Mouse (Mus musculus) CD4-positive helper T cell, adult 2 months (primary cell): ENCODE data around the gene Aqp6.
A peak's percentile ranks its signal among the peaks of the same experiment; 100 is the strongest.

Experiments used
- DNase-seq: peaks from one replicate; pipeline ENCODE4 v3.0.0-alpha.2; 2012; ENCODE audit warnings: low read depth, missing footprints, low spot score

The Aqp6 gene

DNA sequence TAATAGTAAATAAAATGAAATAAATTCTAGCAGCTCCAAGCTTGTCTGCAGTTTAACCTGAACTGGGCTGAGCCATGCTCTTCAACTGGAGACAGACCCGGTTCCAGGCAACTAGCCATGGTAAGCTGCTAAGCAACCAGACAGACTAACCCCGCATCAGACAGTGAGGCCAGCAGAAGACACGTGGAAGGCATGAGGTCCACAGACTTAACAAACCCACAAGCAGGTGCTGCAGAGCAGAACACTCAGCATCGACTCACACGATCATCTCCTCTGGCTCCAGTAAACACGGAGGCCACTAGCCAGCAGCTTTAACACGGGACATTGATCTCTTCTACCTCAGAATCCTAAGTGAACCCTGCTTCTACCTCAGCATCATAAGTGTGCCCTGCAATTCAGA lies 43.6 kb downstream of the Aqp6 start:
- peak; percentile 39 for DNase-seq

DNA sequence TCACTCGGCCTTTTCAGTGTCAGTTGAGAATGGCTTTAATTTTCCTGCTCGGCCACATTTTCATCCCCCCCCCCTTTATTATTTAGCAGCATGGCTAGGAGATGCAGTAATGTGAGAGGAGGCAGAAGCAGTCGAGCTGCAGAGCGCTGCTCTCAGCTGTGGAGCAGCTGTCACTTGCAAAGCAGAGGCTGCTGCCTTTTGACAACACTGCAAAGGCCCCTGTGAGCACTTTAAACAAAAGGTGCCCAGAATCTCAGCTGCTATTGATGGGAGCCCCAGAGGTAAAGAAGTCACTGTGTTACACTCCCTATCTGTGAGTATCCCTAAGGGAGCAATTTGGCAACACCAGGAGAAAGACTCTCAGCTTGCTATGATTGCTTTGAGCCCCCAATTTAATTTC lies 47.1 kb downstream of the Aqp6 start:
- DNase-seq = no peak

DNA sequence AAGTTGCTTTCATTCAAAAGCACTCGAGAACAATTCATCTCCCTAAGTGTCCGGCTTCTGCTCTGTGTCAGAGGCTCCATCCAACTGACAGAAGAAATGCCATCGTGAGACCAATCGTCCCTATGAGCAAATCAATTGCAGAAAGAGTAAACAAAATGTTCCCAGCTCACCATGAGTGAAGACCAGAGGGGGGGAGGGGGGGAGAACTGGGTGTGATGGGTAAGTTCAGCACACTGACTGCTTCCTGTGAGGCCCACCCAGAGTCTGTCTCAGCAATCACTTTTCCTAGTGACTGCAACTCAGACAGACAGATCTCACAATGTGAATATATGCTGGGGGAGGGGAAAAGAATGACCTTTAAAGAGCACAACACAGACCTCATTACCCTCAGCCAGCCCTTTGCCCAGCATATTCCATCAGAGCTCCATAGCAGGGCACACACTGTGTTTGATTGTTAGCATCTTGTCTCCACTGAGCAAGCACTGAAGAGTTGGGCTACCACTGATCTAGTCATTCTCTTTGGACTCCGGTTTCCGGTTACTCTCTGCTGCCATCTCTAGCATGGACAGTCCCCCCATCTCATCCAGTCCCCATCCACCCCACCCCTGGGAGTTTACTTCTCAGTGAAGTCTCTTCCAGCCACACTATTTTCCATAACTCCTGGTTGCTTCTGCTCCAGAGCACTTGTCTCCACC lies 48.0 kb downstream of the Aqp6 start:
- DNase-seq = no peak

DNA sequence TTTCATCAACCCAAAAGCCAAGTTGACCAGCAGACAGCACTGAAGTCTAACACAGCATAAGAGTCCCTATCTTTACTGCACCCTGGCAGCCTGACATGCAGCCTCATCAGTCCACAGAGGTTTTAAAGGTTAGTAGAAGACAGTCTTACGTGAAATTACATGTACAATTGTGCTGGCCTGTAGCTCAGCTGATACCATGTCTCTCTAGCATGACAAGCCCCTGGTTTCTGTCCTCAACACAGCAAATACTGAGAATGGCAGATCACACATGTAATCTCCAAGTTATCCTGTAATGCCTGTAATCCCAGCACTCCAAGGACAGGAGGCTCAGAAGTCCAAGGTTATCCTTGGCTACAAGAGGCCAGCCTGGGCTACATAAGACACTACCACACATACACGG lies 49.1 kb downstream of the Aqp6 start:
- DNase-seq = no peak

DNA sequence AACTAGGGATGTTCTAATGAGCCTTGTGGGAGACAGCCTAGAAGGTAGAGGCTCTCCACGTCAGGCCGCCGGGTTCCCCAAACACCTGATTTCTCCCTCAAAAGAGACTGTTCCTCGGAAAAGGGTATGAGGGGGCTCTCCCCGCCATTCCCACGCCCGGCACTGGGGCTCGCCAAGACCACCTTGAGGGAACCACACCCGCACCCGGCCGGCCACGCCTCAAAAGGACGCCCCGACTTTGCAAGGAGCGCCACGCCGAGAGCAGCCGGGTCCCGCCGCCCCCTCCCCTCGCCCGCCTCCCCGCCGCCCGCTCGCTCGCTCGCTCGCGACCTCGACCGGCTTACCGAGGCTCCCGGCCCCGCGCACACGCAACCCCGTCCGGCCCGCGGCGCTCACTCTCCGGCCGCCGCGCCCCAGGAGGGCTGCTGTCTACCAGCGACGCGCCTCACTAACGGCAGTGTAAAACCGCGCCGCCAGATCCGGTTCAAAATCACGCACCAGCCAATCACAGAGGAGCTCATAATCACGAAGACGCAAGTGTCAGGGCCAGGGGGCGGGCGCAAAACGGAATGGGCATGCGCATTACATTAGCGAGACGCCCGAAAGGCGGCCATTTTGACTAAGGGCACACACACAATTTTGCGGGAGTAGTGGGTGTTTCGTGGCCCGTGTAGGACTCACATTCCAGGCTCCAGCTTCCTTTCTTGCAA lies 50.1 kb downstream of the Aqp6 start, which contains the start of gene Racgap1:
TSS of gene Racgap1 (minus strand) at position 494 of the 710 bp plus-strand sequence.
- peak; percentile 96 for DNase-seq

DNA sequence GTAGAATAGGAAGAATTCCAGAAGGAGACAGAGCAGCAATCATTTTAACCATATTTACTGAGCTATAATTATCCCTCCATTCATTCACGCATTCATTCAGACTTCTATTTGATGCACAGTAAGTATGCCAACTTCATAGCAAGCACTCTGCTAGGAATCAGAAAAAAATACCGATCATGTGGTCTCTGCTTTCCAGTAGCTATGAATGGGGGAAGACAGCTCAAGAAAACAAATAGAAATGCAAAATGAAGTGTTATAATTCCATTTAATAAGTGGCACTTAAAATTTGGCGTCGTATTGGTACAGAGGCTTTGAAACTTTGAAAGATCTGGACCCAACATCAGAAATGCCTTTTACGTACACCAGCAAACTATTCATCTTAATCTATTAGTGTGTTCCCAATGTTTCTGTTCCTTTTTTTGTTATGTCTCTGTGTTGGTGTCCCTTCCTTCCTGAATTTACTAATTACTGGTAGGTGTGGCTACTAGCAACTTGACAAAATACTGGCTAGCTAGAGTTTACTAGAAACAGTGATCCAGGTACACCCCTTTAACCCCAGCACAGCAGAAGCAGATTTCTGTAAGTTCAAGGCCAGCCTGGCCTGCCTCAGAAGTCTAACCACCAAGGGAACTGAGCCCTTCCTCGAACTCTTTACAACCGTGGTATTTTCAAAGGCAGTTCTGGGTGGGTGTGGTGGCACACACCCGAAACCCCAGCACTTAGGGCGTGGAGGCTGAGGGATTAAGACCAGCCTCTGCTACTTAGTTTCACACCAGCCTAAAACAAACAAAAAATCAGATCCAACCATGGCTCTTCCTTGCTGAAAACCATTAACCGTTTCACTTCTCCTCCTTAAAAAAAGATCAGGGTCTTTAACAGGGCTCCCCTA lies 51.0 kb downstream of the Aqp6 start:
- DNase-seq = peak; percentile 42

DNA sequence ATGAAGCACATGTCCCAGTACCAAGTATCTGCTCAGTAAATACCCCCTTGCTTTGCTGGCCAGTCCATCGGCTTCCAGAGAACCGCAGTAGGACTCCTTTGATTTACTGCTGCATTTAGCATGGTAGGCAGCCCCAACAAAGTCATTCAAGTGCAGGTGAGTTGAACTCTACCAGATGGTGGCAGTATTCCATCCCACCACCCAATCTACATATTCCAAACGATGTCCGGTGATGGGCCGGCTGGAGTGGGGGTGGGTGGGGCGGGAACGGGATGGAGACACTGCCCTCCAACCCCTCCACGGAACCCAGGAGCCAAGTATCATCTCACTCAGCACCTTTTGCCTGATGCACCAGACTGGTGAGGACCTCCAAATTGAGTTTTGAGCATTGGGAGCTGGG lies 52.1 kb downstream of the Aqp6 start:
- DNase-seq = peak; percentile 44

DNA sequence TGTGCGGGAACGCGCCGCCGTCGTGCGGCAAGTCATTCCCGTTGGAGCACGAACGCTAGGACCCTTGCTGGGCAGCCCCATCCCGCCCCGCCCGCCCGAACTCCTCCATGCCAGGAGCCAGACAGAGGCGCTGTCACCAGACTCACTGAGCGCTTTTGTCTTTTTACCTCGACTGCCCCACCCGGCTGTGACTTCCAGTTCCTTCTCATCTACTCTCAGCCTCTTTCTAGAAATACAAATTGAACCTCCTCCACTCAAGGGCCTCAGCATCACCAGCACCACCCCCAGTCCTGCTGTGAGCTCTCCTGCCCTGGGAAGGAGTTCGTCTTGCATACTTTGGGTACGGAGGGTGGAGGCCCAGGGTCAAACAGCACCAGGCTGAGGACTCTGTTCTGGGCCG lies 52.7 kb downstream of the Aqp6 start:
- DNase-seq = no peak
